Mouse (Mus musculus) midbrain, embryonic 13.5 days (tissue): Measurements from ENCODE around the gene Dusp15. TPM values are rescaled to one million over a fixed set of nuclear protein-coding genes. Genes with fewer than 3 reads are reported as not detected.

ENCODE experiments used
- ATAC-seq: fragments of 200-750 bp; cut with Nextera tagmentation; 2 replicates; pipeline ENCODE4 v1.8.0; 2017; ENCODE audit warnings: mild to moderate bottlenecking, moderate TSS enrichment, moderate library complexity
- H3K27ac ChIP-seq: fragments of 300-500 bp; sonication (generic); 2 replicates; pipeline ENCODE4 v1.5.1; 2015; ENCODE audit warnings: inconsistent platforms, mild to moderate bottlenecking, moderate library complexity
- H3K27me3 ChIP-seq: fragments of 300-500 bp; sonication (generic); 2 replicates; pipeline ENCODE4 v1.6.1; 2015; ENCODE audit warnings: mild to moderate bottlenecking, inconsistent platforms
- H3K36me3 ChIP-seq: fragments of 300-500 bp; sonication (generic); 2 replicates; pipeline ENCODE4 v1.6.1; 2015; ENCODE audit warnings: mild to moderate bottlenecking, inconsistent platforms
- H3K4me1 ChIP-seq: fragments of 300-500 bp; sonication (generic); replicated peaks from 2 replicates; pipeline ENCODE4 v1.6.1; 2015; ENCODE audit warnings: inconsistent platforms
- H3K4me2 ChIP-seq: fragments of 300-500 bp; sonication (generic); replicated peaks from 2 replicates; pipeline ENCODE4 v1.6.1; 2015; ENCODE audit warnings: moderate library complexity, mild to moderate bottlenecking, inconsistent platforms
- H3K4me3 ChIP-seq: fragments of 300-500 bp; sonication (generic); replicated peaks from 2 replicates; pipeline ENCODE4 v1.5.1; 2015; ENCODE audit warnings: mild to moderate bottlenecking, inconsistent platforms
- H3K9ac ChIP-seq: fragments of 300-500 bp; sonication (generic); replicated peaks from 2 replicates; pipeline ENCODE4 v1.6.1; 2015; ENCODE audit warnings: mild to moderate bottlenecking, inconsistent platforms
- H3K9me3 ChIP-seq: fragments of 300-500 bp; sonication (generic); 2 replicates; pipeline ENCODE4 v1.6.1; 2016; ENCODE audit warnings: mild to moderate bottlenecking, inconsistent platforms
- WGBS: fragments of 180-500 bp; shearing (Covaris S2); methylation state at CpG from one replicate; pipeline ENCODE4 v1.1.7; 2015; 5-methylcytosine and 5-hydroxymethylcytosine counted together
- polyA plus RNA-seq: library from polyadenylated mRNA; unstranded; fragments of >200 nt; fragmentation: Nextera tagmentation; extraction: Ambion mirVana; gene quantifications from 2 replicates; pipeline ENCODE4 v1.2.1, GENCODE M21; 2015

The Dusp15 gene
- polyA plus RNA-seq, 1 experiment from 2014 or later = 6.3 TPM

GRCm38 (mm10) chr2:152913471-152913870, 38.0 kb downstream of the Dusp15 start:
- Histone ChIP-seq H3K36me3 (no peaks in the 10 kb centered on the region), H3K9ac (no peak overlapping the region), H3K4me3 (no peak overlapping the region), H3K4me1 (0 out of 2 replicates have a peak, but pooled peaks cover 8% of the 10 kb centered on the region), H3K9me3 (no peaks in the 10 kb centered on the region), H3K4me2 (no peak overlapping the region), H3K27me3 (peaks cover 39% of the 10 kb centered on the region), H3K27ac (no peak overlapping the region)
- 37% methylated on average over 7 of the region's 7 CpGs for WGBS
- no peak for ATAC-seq

DNA sequence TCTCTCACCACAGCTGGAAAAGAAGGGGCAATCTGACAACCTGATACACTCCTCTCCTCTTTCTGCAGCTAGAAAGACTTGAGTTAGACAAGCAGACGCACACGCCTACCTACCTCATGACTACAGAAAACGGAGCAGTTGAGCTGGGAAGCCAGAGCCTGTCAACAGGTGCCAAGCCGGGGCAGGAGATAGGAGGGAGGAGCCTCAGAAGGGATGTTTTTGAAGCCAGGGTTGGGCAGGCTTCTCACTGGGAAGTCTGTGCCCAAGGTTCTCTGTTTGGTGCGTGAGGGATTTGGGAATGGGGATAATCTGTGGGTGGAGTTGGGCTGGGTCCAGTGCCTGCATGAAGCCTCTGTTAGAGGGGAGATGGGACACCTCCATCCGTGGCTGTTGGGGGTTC, 40.1 kb downstream of the Dusp15 start:
- Histone ChIP-seq H3K36me3 (no peaks in the 10 kb centered on the region), H3K27me3 (peaks cover 39% of the 10 kb centered on the region), H3K4me1 (0 out of 2 replicates have a peak, but pooled peaks cover 15% of the 10 kb centered on the region), H3K4me2 (no peak overlapping the region), H3K4me3 (no peak overlapping the region), H3K27ac (no peak overlapping the region), H3K9ac (no peak overlapping the region), H3K9me3 (no peaks in the 10 kb centered on the region)
- no peak for ATAC-seq
- 37% methylated on average over 6 of the region's 6 CpGs for WGBS

GRCm38 (mm10) chr2:152911031-152911430, 40.5 kb downstream of the Dusp15 start, which contains the start of gene Mylk2:
Mylk2 (plus strand) TSS chr2:152911352.
- H3K27ac ChIP-seq = no peak within 1 kb of the TSS
- no peak for ATAC-seq
- H3K4me3 ChIP-seq = no peak within 1 kb of the TSS
- no peaks in the 10 kb centered on the region for H3K9me3 ChIP-seq
- peaks cover 39% of the 10 kb centered on the region for H3K27me3 ChIP-seq
- 0 out of 2 replicates have a peak, but pooled peaks cover 15% of the 10 kb centered on the region for H3K4me1 ChIP-seq
- H3K9ac ChIP-seq = no peak within 1 kb of the TSS
- 19% methylated on average over 12 of the region's 12 CpGs for WGBS
- H3K4me2 ChIP-seq = no peak within 1 kb of the TSS
- no peaks in the 10 kb centered on the region for H3K36me3 ChIP-seq

DNA sequence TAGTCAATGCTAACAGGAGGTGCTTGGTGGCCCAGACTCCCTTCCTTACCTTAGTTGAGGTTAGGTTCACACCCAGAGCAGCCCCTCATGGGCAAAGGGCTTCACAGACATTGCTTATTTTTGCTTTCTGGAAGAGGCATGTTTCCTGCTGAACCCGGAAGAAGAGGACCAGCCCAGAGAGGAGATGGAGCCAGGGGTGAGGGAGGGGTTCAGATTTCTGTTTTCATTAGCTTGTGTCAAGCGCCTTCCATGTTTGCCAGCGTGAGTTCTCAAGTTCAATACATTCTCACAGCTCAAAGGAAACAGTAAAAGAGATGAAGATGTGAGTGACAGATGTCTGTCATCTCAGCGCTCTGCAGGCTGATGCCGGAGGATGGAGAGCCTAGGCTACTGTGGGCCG, 41.6 kb downstream of the Dusp15 start:
- no peaks in the 10 kb centered on the region for H3K9me3 ChIP-seq
- ATAC-seq = no peak
- no peak overlapping the region for H3K9ac ChIP-seq
- H3K4me1 ChIP-seq = 0 out of 2 replicates have a peak, but pooled peaks cover 15% of the 10 kb centered on the region
- H3K36me3 ChIP-seq = no peaks in the 10 kb centered on the region
- H3K27ac ChIP-seq = no peak overlapping the region
- H3K27me3 ChIP-seq = peaks cover 39% of the 10 kb centered on the region
- no peak overlapping the region for H3K4me3 ChIP-seq
- 82% methylated on average over 6 of the region's 6 CpGs for WGBS
- no peak overlapping the region for H3K4me2 ChIP-seq

GRCm38 (mm10) chr2:152907114-152907943, 44.2 kb downstream of the Dusp15 start:
- H3K4me3 ChIP-seq = no peak overlapping the region
- H3K27ac ChIP-seq = no peak overlapping the region
- H3K9ac ChIP-seq = no peak overlapping the region
- WGBS = 52% methylated on average over 14 of the region's 14 CpGs
- ATAC-seq = no peak
- no peaks in the 10 kb centered on the region for H3K36me3 ChIP-seq
- H3K27me3 ChIP-seq = peaks cover 21% of the 10 kb centered on the region
- no peaks in the 10 kb centered on the region for H3K9me3 ChIP-seq
- no peak overlapping the region for H3K4me2 ChIP-seq
- H3K4me1 ChIP-seq = peaks cover 12% of the 10 kb centered on the region; the same call in 1 of the 2 replicates

DNA sequence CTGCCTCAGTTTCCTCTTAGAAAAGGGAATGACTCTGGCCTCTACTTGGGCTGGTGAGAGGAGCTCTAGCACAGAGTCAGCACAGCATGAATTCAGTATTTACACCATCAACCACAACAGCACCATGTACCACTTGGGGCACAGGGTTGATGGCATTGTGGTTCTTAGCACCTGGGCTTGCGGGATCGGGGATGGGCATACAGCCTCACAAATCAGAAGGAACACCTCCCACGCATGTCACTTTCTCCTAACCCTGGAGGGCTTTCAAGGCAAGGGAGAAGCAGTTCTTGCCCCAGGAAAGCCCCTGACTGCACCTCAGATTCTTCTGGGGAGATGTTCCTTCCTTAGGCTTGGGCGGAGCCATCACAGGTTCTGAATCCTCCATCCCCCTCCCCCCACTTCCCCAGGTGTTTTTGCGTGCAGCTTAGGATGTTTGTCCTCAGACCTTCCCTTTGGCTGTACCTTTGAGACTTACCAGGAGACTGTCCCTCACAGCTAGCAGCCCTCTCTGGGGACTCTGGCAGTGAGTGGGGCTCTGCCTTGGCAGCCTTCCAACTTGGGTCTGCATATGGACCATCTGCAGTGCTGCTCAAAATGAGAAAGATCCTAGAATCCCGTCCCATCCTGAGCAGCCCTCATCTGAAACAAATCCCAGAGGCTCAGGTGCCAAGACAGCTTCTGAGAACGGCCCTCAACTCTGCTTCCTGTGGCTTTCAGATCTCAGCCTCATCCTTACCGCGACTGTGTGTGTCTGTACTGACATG, 45.0 kb downstream of the Dusp15 start:
- Histone ChIP-seq H3K27me3 (peaks cover 13% of the 10 kb centered on the region), H3K4me3 (no peak overlapping the region), H3K9ac (no peak overlapping the region), H3K36me3 (no peaks in the 10 kb centered on the region), H3K4me1 (peaks cover 17% of the 10 kb centered on the region; the same call in 1 of the 2 replicates), H3K27ac (no peak overlapping the region), H3K9me3 (no peaks in the 10 kb centered on the region), H3K4me2 (no peak overlapping the region)
- 70% methylated on average over 9 of the region's 9 CpGs for WGBS
- no peak for ATAC-seq

GRCm38 (mm10) chr2:152905036-152905829, 46.3 kb downstream of the Dusp15 start:
- ATAC-seq = no peak
- WGBS = 73% methylated on average over 11 of the region's 11 CpGs
- no peak overlapping the region for H3K9ac ChIP-seq

DNA sequence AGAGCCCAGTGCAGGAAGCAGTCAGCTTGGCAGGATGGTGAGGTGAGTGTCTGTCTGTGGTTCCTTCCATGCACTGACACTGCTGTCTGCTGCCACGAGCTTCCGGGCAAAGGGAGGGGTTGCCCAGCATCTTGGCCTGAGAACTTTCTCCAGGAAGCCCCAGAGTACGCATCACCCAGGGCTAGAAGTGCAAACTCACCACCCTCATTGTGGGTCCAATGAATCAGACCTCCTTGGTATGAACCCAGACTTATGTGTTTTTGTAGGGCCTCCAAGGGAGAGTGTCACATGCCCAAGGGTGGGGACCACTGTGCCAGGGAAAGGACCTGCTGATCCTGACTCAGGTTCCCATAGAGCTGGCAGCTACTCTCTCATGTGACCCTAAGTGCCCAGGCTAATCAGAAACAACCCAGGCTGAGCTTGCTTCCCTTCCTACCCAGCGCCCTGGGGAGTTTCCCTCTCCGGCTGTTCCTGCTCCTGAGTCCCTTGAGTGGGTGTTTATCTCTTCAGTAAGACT, 47.3 kb downstream of the Dusp15 start:
- Histone ChIP-seq H3K27me3 (no peaks in the 10 kb centered on the region), H3K9ac (no peak overlapping the region), H3K9me3 (no peaks in the 10 kb centered on the region), H3K4me2 (no peak overlapping the region), H3K27ac (no peak overlapping the region), H3K36me3 (no peaks in the 10 kb centered on the region), H3K4me1 (peaks cover 17% of the 10 kb centered on the region; the same call in 1 of the 2 replicates), H3K4me3 (no peak overlapping the region)
- ATAC-seq = no peak
- 75% methylated on average over 5 of the region's 5 CpGs for WGBS

More at GRCm38 (mm10) chr2:152905036-152905829, 46.3 kb downstream of the Dusp15 start:
- H3K27me3 ChIP-seq = peaks cover under 1% of the 10 kb centered on the region; the same call in 1 of the 2 replicates
- peaks cover 17% of the 10 kb centered on the region; the same call in 1 of the 2 replicates for H3K4me1 ChIP-seq
- H3K4me3 ChIP-seq = no peak overlapping the region
- no peak overlapping the region for H3K27ac ChIP-seq
- H3K4me2 ChIP-seq = no peak overlapping the region
- H3K36me3 ChIP-seq = no peaks in the 10 kb centered on the region
- no peaks in the 10 kb centered on the region for H3K9me3 ChIP-seq

DNA sequence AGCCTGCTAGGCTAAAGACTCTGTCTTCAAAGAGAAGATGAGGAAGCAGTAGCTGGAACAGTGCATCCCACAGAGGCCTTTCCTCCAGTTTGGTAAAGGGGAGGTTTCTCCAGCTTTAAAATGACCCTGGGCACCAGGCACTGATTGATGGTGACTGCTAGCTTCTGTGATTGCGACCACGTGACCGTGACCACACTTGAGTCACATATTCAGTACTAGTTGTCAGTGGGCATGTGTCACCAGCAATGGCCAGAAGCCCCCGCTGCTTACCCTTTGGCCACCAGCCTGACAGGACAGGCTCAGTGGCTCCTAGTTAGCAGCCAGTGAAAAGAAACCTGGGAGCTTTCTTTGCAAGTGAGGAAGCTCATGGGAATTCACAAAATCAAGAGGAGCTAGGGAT, 47.9 kb downstream of the Dusp15 start:
- Histone ChIP-seq H3K4me3 (no peak overlapping the region), H3K27ac (no peak overlapping the region), H3K9ac (no peak overlapping the region), H3K4me1 (peaks cover 17% of the 10 kb centered on the region; the same call in 1 of the 2 replicates), H3K9me3 (no peaks in the 10 kb centered on the region), H3K4me2 (no peak overlapping the region), H3K36me3 (no peaks in the 10 kb centered on the region), H3K27me3 (no peaks in the 10 kb centered on the region)
- ATAC-seq = no peak
- 92% methylated on average over 4 of the region's 4 CpGs for WGBS

- no peak for ATAC-seq
- no peaks in the 10 kb centered on the region for H3K27me3 ChIP-seq
- no peaks in the 10 kb centered on the region for H3K36me3 ChIP-seq
- no peaks in the 10 kb centered on the region for H3K9me3 ChIP-seq
- H3K9ac ChIP-seq = no peak overlapping the region
- 10% methylated on average over 3 of the region's 3 CpGs for WGBS
- H3K4me2 ChIP-seq = no peak overlapping the region
- H3K4me1 ChIP-seq = peaks cover 16% of the 10 kb centered on the region; the same call in 1 of the 2 replicates
- H3K4me3 ChIP-seq = no peak overlapping the region
- no peak overlapping the region for H3K27ac ChIP-seq
Observed at GRCm38 (mm10) chr2:152902658-152903057, 48.8 kb downstream of the Dusp15 start.

- no peak for ATAC-seq
- H3K9me3 ChIP-seq = no peaks in the 10 kb centered on the region
- no peaks in the 10 kb centered on the region for H3K27me3 ChIP-seq
- H3K36me3 ChIP-seq = no peaks in the 10 kb centered on the region
- no peak overlapping the region for H3K4me2 ChIP-seq
- 94% methylated on average over 15 of the region's 15 CpGs for WGBS
- H3K4me1 ChIP-seq = peaks cover 9% of the 10 kb centered on the region; the same call in 1 of the 2 replicates
- H3K27ac ChIP-seq = no peak overlapping the region
- no peak overlapping the region for H3K9ac ChIP-seq
- H3K4me3 ChIP-seq = no peak overlapping the region
Observed at GRCm38 (mm10) chr2:152901296-152901695, 50.2 kb downstream of the Dusp15 start.
